Mouse (Mus musculus) embryonic fibroblast, embryonic 13.5 days (primary cell): ENCODE measurements around the gene Ints3. TPM values are rescaled to one million over a fixed set of nuclear protein-coding genes. Genes with fewer than 3 reads are reported as not detected.

ENCODE experiments used
- H3K27ac ChIP-seq: 2 replicates; pipeline ENCODE4 v1.5.1; 2012; ENCODE audit warnings: low read length, control low read depth, inconsistent platforms; ENCODE audit not compliant: insufficient read depth
- H3K4me1 ChIP-seq: 2 replicates; pipeline ENCODE4 v1.6.1; 2011; ENCODE audit warnings: low read length; ENCODE audit not compliant: control insufficient read depth, insufficient read depth
- H3K4me3 ChIP-seq: 2 replicates; pipeline ENCODE4 v1.5.1; 2011; ENCODE audit warnings: mild to moderate bottlenecking, control low read depth, low read length; ENCODE audit not compliant: insufficient read depth
- CTCF ChIP-seq: IDR thresholded peaks from 2 replicates; pipeline ENCODE4 v1.5.1; 2011; ENCODE audit warnings: mild to moderate bottlenecking, control low read depth, low read length, moderate library complexity, borderline replicate concordance; ENCODE audit not compliant: insufficient read depth
- POLR2A ChIP-seq: IDR thresholded peaks from 2 replicates; pipeline ENCODE4 v1.6.1; 2011; ENCODE audit warnings: low read depth, mild to moderate bottlenecking, control low read depth, low read length, moderate library complexity
- polyA plus RNA-seq: library from polyadenylated mRNA; stranded (reverse); fragments of >200 nt; gene quantifications from 2 replicates; pipeline ENCODE4 v1.2.4, GENCODE M21; 2011; ENCODE audit warnings: low read depth; ENCODE audit not compliant: missing spikeins, insufficient read length

The Ints3 gene
- polyA plus RNA-seq, 1 experiment, result 39.5 TPM

DNA sequence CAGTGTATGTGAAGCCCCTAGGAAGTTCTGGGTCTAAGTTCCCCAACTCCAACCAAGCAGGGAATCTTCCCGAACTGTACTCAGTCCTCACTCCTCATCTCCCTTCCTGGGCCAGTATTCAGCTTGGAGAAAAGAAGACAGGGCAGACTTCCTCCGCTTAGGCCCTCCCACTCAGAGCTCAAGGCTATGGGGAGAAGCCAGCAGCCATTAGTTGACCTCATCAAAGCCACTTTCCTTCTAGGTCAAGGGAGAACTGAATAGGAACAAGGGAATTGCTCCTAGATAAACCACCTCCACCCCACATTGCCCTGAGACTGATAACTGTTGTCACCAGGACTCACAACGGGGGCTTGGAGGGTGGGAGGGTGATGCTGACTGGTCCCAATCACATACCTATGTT lies 29.3 kb downstream of the Ints3 start:
- TF ChIP-seq POLR2A (no peak), CTCF (no peak)
- Histone ChIP-seq H3K4me3 (no peak overlapping the region), H3K4me1 (0 out of 2 replicates have a peak, but pooled peaks cover 2% of the 10 kb centered on the region), H3K27ac (no peak overlapping the region)

DNA sequence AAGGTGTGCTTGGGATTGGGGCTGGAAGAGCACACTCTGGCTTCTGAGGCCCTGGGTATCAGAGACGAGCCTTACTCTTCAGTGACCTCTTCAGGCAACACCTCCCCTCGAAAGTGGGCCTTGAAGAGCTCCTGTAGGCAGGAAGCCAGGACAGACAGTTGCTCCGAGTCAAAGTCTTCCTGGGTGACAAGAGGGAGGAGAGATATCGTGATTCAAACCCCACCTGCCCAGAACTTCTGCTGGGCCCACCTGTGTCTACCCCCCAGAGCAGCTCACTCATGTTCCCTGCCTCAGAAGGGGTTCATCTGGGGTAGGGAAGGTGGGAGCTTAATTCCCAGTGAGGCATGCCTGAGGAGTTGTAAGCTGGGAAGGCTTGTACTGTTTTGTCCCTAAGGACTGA lies 32.4 kb downstream of the Ints3 start:
- TF ChIP-seq POLR2A, result no peak
- TF ChIP-seq CTCF, result no peak
- H3K27ac ChIP-seq, result no peak overlapping the region
- no peak overlapping the region for H3K4me3 ChIP-seq
- H3K4me1 ChIP-seq, result 0 out of 2 replicates have a peak, but pooled peaks cover 2% of the 10 kb centered on the region

DNA sequence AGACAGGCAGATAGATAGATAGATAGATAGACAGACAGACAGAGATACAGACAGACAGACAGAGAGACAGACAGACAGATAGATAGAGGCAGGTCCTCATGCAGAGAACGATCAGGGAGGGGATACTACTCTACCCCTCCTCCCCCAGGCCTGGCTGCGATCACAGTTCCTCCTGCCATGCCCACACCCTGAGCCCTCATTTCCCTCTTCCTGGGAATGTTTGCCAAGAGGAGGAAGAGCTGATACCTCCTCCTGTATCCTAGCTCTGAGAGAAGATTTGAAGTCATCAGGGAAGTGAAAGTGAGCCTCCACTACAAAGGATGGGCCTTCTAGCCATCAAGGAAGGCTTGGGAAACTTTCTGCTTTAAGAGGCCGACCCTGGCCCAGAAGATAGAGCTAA lies 37.8 kb downstream of the Ints3 start:
- H3K27ac ChIP-seq, result no peak overlapping the region
- TF ChIP-seq CTCF, result no peak
- no peak for TF ChIP-seq POLR2A
- H3K4me3 ChIP-seq, result no peak overlapping the region
- peaks cover 2% of the 10 kb centered on the region for H3K4me1 ChIP-seq

DNA sequence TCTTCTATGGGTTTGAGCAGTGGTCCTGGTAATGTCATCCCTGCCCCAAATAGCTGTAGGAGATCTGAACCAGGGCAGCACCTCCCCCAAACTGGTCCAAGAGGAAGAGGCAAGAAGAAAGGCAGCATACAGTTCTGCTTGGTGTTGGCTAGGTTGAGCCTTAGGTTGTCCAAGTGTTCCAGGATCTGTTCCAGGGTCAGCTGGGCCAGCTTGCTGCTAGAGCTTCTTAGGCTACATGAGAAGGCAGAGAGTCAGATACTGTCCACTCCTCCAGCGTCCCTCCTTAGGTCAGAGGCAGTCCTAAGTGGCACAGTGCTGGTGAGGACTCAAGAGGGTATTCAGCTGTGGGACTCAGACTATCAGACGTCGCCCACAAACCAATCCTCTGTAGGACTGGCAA lies 40.8 kb downstream of the Ints3 start:
- Histone ChIP-seq H3K27ac (no peak overlapping the region), H3K4me3 (no peak overlapping the region), H3K4me1 (peaks cover 8% of the 10 kb centered on the region)
- TF ChIP-seq POLR2A (no peak), CTCF (no peak)

DNA sequence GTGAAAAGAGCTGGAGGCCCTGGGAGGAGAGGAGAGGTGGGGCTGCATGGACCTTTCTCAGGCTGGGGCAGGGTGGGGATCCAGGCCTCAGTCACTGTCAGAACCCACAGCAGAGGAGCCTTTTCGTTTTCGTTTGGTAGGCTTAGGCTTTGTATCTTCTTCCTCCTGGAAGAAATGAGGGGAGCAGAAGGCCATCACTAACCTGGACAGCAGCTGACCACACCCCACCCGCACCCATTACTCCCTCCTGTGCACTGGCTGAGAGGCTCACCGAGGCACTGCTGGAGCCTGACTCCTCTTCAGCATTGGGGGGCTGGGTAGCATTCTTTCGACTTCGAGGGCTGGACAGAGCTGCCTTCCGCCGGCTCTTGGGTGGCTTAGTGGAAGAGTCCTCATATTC lies 41.5 kb downstream of the Ints3 start:
- H3K4me3 ChIP-seq, result no peak overlapping the region
- no peak overlapping the region for H3K27ac ChIP-seq

DNA sequence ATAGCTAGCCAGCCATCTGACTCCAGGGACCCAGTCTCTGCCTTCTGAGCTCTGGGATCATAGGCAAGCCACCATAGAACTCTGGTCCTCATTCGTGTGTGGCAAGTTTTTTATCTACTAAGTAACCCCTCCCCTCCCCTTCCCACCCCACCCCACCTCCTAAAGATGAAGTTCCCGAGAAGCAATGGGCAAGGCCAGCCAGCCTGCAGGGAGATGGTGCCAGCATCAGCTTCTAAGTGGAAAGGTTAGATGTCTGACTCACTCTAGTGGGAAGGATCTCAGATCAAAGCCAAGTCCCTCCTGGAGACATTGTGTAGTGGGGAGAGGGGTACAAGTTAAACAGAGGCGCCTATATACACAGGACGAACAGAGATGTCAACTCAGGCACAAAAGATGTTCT lies 42.4 kb downstream of the Ints3 start:
- no peak for TF ChIP-seq CTCF
- TF ChIP-seq POLR2A, result no peak
- H3K4me1 ChIP-seq, result peaks cover 8% of the 10 kb centered on the region
- H3K27ac ChIP-seq, result peak overlapping the region; percentile 63
- no peak overlapping the region for H3K4me3 ChIP-seq

More for the DNA sequence above, 41.5 kb downstream of the Ints3 start:
- TF ChIP-seq CTCF (no peak), POLR2A (no peak)
- H3K4me1 ChIP-seq, result peaks cover 8% of the 10 kb centered on the region

DNA sequence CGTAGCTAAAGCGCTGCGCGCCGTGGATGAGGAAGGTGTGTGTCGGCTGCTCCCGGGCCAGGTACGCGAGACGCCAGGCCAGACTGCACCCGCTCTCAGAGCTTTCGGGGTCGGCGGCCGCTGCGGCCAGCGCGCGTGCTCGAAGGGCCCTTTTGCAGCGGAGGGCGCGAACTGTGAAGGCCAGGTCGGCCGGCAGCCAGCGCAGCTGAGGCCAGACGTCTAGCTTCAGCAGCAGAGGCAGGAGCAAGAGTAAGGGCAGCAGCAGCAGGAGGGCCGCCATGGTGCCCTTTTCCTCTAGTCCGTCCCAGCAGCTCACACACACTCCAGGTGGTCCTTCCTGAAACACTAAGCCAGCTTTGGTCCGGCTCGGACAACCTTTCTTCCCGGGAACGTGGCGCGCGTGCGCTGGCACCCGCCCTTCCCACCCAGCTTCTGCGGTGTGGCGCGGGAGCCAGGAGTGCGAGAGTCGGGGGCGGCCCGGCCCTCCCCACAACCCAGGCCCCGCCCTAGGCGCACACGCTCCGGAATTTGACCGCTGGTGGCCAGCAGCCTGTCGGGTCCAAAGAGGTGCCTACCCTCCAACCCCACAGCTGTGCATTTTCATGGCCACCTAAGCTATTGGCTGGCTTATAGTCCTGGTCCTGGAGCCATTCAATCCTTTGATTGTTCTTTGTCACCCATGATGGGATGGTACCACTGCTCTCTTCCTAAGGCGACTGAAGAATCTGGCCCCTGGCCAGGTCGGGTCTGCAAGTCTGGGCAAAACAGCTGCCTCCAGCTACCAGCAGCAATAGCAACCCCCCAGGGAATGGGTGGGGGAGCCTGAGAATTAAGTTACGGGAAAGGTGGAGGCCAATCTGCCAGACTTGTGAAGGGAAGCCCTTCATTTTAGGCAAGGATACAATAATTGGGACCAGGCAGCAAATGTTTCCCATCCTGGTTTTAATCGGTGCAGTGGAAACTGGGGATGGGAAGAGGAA lies 43.6 kb downstream of the Ints3 start, which contains the start of gene Slc27a3:
Gene Slc27a3 (minus strand): TSS at position 428 of the 980 bp plus-strand sequence.
- Histone ChIP-seq H3K4me3 (peak within 1 kb of the TSS; percentile 38), H3K4me1 (peaks cover 8% of the 10 kb centered on the region), H3K27ac (peak within 1 kb of the TSS; percentile 63)

DNA sequence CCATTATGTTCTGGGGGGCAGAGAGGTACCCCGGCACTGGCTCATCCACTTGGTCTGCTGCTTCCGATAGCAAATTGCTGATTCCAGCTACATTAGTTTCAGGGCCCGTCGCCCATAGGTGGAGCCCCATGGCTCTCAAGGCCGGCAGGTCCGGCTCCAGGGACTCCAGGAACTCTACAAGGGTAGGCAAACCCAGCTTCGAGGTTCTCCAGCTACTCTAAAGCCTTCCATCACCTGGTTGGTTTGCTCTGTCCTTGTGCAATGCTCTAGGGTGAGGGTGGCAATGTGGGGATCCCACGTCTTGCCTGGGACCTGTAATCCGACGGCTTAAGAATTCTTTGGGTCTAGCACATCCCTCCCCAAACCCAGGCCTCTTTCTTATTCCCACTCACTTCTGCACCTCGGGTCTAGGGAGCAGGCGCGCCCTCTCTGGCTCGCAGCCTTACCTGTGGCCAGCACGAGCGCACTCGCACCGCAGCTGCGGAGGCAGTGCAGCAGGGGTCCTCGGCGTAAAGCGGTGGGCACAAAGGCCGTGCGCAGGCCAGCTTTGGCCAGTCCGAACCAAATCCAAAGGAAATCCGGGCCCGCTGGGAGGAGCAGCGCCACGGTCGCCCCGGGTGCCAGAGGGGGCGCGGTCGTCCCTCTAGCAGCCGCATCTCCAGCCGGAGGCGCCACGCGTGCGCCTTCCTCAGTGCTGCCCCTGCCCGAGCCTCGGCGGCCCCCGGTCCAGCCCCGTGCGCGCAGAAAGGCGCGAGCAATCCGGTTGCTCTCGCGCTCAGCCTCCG lies 44.5 kb downstream of the Ints3 start:
- Histone ChIP-seq H3K4me1 (peaks cover 8% of the 10 kb centered on the region), H3K27ac (no peak overlapping the region; the same call in 1 of the 2 replicates), H3K4me3 (peak overlapping the region; percentile 38)
- TF ChIP-seq CTCF (no peak), POLR2A (peak; percentile 35; the same call in 1 of the 2 replicates)

More for the DNA sequence above, 43.6 kb downstream of the Ints3 start, which contains the start of gene Slc27a3:
- TF ChIP-seq POLR2A, result peak; percentile 62
- TF ChIP-seq CTCF, result no peak

DNA sequence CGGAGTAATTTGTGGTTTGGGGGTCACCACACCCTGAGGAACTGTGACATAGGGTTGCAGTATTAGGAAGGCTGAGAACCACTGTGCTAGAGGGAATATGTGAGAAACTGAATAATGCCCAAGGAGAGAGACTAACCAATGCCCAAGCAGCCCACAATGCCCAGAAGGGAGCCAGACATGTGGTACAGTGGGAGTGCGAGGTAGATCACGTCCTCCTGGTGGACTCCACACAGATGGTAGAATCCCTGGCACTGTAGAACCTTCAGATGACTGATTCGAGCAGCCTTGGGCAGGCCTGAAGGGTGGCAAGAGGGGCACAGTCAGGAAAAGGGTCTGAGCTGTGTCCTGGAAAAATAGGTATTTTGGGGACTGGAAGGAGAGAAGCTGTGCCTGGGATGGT lies 45.2 kb downstream of the Ints3 start:
- Histone ChIP-seq H3K27ac (no peak overlapping the region), H3K4me3 (peak overlapping the region; percentile 38; the same call in 1 of the 2 replicates), H3K4me1 (peaks cover 8% of the 10 kb centered on the region)
- TF ChIP-seq POLR2A, result no peak
- no peak for TF ChIP-seq CTCF
